Mouse (Mus musculus) lung, adult 2 months (tissue): ENCODE measurements around the gene Pde10a.

Source experiments
- CTCF ChIP-seq: fragments of 200-500 bp; IDR thresholded peaks from 2 replicates; pipeline ENCODE4 v1.5.1; 2011; ENCODE audit warnings: mild to moderate bottlenecking, low read length, control low read depth; ENCODE audit not compliant: insufficient read depth
- POLR2A ChIP-seq: fragments of 200-500 bp; IDR thresholded peaks from 2 replicates; pipeline ENCODE4 v1.6.1; 2011; ENCODE audit warnings: low read depth, mild to moderate bottlenecking, control low read depth, low read length, borderline replicate concordance; ENCODE audit errors: extremely low read depth

DNA sequence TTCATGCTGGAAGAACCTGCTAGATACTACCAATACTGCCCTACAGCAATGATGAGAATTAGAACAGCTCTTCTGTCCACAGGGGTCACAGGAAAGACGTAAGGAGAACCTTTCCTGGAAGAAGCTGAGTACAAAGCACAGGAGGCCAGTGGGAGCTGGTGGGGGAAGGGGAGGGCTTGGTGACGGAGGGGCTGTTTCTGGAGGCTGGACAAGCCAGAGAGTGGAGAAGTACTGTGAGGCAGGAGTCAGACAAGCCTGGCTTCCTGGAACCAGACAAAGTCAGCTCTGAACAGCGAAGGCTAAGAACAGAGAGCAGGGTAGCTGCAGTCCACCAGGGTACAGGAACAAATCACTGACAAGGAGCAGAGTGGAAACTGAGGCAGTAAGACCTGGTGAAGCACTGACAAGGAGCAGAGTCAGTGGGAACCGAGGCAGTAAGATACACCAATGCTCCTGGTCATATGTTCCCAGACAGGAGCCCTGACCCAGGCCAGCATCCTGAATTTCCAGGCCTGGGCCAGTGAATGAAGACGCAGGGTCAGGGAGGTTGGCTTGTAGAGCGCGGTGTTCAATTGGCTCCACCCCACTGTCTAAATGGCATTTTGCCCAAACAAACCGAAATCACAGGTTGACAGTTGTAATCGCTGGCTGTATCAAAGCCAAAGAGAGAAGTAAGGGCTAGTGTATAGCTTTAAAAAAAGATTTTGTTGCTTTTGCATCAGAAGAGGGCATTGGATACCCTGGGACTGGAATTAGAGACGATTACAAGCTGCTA is 314.3 kb downstream of the Pde10a start:
- TF ChIP-seq CTCF (no peak), POLR2A (no peak)
